Mouse (Mus musculus) brain, adult 10 weeks (tissue): ENCODE measurements around the gene Gm17535. TPM values are rescaled to one million over a fixed set of nuclear protein-coding genes. Genes with fewer than 3 reads are reported as not detected.

ENCODE experiments used
- polyA plus RNA-seq: library from polyadenylated mRNA; stranded (reverse); fragments of 350-450 nt; fragmentation: Illumina TruSeq; extraction: RNeasy Lipid Tissue Mini Kit (QIAGEN cat#74804); gene quantifications from one replicate; pipeline ENCODE4 v1.2.3, GENCODE M21; 2015; ENCODE audit warnings: low read depth, low replicate concordance

Gm17535 gene
- polyA plus RNA-seq: not detected

DNA sequence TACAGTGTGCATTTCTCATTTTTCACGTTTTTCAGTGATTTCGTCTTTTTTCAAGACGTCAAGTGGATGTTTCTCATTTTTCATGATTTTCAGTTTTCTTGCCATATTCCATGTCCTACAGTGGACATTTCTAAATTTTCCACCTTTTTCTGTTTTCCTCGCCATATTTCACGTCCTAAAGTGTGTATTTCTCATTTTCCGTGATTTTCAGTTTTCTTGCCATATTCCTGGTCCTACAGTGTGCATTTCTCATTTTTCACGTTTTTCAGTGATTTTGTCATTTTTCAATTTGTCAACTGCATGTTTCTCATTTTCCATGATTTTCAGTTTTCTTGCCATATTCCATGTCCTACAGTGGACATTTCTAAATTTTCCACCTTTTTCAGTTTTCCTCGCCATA is at the start of gene Gm17535:
Gm17535 (plus strand) TSS at position 301 of the 400 bp plus-strand sequence.

DNA sequence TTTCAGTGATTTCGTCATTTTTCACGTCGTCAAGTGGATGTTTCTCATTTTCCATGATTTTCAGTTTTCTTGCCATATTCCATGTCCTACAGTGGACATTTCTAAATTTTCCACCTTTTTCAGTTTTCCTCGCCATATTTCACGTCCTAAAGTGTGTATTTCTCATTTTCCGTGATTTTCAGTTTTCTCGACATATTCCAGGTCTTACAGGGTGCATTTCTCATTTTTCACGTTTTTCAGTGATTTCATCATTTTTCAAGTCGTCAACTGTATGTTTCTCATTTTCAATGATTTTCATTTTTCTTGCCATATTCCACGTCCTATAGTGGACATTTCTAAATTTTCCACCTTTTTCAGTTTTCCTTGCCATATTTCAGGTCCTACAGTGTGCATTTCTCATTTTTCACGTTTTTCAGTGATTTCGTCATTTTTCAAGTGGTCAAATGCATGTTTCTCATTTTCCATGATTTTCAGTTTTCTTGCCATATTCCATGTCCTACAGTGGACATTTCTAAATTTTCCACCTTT is 33.9 kb upstream of the Gm17535 start, which contains the start of gene Gm10722:
Gm10722 (plus strand) TSS at position 478 of the 528 bp plus-strand sequence.

DNA sequence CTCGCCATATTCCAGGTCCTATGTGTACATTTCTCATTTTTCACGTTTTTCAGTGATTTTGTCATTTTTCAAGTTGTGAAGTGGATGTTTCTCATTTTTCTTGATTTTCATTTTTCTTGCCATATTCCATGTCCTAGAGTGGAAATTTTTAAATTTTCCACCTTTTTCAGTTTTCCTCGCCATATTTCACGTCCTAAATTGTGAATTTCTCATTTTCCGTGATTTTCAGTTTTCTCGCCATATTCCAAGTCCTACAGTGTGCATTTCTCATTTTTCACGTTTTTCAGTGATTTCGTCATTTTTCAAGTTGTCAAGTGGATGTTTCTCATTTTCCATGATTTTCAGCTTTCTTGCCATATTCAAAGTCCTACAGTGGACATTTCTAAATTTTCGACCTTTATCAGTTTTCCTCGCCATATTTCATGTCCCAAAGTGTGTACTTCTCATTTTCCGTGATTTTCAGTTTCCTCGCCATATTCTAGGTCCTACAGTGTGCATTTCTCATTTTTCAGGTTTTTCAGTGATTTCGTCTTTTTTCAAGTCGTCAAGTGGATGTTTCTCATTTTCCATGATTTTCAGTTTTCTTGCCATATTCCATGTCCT is 31.5 kb upstream of the Gm17535 start, which contains the start of gene Gm11168:
Gm11168 (plus strand) TSS at position 553 of the 603 bp plus-strand sequence.

DNA sequence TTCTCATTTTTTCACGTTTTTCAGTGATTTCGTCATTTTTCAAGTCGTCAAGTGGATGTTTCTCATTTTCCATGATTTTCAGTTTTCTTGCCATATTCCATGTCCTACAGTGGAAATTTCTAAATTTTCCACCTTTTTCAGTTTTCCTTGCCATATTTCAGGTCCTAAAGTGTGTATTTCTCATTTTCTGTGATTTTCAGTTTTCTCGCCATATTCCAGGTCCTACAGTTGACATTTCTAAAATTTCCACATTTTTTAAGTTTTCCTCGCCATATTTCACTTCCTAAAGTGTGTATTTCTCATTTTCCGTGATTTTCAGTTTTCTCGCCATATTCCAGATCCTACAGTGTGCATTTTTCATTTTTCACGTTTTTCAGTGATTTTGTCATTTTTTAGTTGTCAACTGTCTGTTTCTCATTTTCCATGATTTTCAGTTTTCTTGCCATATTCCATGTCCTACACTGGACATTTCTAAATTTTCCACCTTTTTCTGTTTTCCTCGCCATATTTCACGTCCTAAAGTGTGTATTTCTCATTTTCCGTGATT is 21.6 kb upstream of the Gm17535 start, which contains the start of gene Gm10721:
Gm10721 (plus strand) TSS at position 408 of the 547 bp plus-strand sequence.

DNA sequence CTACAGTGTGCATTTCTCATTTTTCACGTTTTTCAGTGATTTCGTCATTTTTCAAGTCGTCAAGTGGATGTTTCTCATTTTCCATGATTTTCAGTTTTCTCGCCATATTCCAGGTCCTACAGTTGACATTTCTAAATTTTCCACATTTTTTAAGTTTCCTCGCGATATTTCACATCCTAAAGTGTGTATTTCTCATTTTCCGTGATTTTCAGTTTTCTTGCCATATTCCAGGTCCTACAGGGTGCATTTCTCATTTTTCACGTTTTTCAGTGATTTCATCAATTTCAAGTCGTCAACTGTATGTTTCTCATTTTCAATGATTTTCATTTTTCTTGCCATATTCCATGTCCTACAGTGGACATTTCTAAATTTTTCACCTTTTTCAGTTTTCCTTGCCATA is 19.0 kb upstream of the Gm17535 start, which contains the start of gene Gm10720:
Gm10720 (plus strand) TSS at position 301 of the 400 bp plus-strand sequence.

DNA sequence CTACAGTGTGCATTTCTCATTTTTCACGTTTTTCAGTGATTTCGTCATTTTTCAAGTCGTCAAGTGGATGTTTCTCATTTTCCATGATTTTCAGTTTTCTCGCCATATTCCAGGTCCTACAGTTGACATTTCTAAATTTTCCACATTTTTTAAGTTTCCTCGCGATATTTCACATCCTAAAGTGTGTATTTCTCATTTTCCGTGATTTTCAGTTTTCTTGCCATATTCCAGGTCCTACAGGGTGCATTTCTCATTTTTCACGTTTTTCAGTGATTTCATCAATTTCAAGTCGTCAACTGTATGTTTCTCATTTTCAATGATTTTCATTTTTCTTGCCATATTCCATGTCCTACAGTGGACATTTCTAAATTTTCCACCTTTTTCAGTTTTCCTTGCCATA is 17.3 kb upstream of the Gm17535 start, which contains the start of gene Gm10719:
Gm10719 (plus strand) TSS at position 301 of the 400 bp plus-strand sequence.

DNA sequence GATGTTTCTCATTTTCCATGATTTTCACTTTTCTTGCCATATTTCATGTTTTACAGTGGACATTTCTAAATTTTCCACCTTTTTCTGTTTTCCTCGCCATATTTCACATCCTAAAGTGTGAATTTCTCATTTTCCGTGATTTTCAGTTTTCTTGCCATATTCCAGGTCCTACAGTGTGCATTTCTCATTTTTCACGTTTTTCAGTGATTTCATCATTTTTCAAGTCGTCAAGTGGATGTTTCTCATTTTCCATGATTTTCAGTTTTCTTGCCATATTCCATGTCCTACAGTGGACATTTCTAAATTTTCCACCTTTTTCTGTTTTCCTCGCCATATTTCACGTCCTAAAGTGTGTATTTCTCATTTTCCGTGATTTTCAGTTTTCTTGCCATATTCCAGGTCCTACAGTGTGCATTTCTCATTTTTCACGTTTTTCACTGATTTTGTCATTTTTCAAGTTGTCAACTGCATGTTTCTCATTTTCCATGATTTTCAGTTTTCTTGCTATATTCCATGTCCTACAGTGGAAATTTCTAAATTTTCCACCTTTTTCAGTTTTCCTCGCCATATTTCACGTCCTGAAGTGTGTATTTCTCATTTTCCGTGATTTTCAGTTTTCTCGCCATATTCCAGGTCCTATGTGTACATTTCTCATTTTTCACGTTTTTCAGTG is 11.0 kb upstream of the Gm17535 start, which contains the start of gene Gm10718:
Gm10718 (plus strand) TSS at position 236 of the 673 bp plus-strand sequence.

DNA sequence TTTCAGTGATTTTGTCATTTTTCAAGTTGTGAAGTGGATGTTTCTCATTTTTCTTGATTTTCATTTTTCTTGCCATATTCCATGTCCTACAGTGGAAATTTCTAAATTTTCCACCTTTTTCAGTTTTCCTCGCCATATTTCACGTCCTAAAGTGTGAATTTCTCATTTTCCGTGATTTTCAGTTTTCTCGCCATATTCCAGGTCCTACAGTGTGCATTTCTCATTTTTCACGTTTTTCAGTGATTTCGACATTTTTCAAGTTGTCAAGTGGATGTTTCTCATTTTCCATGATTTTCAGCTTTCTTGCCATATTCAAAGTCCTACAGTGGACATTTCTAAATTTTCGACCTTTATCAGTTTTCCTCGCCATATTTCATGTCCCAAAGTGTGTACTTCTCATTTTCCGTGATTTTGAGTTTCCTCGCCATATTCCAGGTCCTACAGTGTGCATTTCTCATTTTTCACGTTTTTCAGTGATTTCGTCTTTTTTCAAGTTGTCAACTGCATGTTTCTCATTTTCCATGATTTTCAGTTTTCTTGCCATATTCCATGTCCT is 9.4 kb upstream of the Gm17535 start, which contains the start of gene Gm10717:
Gm10717 (plus strand) TSS at position 506 of the 556 bp plus-strand sequence.

DNA sequence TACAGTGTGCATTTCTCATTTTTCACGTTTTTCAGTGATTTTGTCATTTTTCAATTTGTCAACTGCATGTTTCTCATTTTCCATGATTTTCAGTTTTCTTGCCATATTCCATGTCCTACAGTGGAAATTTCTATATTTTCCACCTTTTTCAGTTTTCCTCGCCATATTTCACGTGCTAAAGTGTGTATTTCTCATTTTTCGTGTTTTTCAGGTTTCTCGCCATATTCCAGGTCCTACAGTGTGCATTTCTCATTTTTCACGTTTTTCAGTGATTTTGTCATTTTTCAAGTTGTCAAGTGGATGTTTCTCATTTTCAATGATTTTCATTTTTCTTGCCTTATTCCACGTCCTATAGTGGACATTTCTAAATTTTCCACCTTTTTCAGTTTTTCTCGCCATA is 2.2 kb downstream of the Gm17535 start, which contains the start of gene Gm10715:
Gm10715 (plus strand) TSS at position 301 of the 400 bp plus-strand sequence.

Other genes starting within 250 kb of the Gm17535 start
- not detected for gene Gm10722, start 33.7 kb upstream of the Gm17535 start, polyA plus RNA-seq
- not detected for gene Gm11168, start 31.3 kb upstream of the Gm17535 start, polyA plus RNA-seq
- not detected for gene Gm10721, start 21.5 kb upstream of the Gm17535 start, polyA plus RNA-seq
- gene Gm10720, start 18.9 kb upstream of the Gm17535 start, polyA plus RNA-seq: not detected
- gene Gm10719, start 17.2 kb upstream of the Gm17535 start, polyA plus RNA-seq: not detected
- gene Gm10718, start 11.1 kb upstream of the Gm17535 start, polyA plus RNA-seq: not detected
- gene Gm10717, start 9.2 kb upstream of the Gm17535 start, polyA plus RNA-seq: not detected
- gene Gm10715, start 2.3 kb downstream of the Gm17535 start, polyA plus RNA-seq: not detected